Mouse (Mus musculus) lung, postnatal 36 days (tissue): ENCODE results near the gene Slc45a3.

Source experiments
- DNase-seq: peaks from one replicate; pipeline ENCODE4 v3.0.0; 2022; ENCODE audit warnings: mixed read lengths

The Slc45a3 gene

DNA sequence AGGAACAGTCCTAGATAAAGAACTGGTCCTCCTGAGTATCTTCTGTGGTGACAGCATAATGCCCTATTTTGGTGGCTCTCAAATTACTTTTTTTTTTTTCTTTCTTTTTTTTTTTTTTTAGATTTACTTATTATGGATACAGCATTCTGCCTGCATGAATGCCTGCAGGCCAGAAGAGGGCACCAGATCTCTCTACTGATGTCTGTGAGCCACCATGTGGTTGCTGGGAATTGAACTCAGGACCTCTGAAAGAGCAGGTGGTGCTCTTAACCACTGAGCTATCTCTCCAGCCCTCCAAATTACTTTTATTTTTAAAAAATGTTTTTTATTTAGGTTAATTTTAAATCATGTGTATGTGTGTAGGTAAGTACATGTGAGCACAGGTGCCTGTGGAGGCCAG lies 37.7 kb downstream of the Slc45a3 start:
- DNase-seq = peak; percentile 34

DNA sequence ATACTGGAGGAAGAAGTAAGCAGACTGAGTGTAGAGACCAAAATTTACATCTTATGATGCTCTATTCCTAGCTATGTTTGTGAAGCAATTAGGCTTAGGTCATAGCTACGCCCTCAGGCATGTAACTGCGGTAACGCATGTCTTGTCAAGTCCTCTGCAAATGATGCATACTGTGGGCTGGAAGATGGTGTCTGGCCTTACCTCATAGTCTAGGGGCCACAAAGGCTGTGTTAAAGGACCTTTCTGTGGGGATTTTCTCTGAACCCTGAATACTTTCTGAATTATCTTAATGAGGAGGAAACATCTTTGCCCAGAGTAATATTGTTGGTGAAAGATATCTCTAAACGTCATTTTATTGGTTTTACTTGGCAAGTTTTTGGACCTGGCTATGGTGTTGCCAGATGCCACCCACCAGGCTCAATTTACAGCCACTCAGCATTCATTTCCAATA lies 39.1 kb downstream of the Slc45a3 start:
- DNase-seq = no peak

DNA sequence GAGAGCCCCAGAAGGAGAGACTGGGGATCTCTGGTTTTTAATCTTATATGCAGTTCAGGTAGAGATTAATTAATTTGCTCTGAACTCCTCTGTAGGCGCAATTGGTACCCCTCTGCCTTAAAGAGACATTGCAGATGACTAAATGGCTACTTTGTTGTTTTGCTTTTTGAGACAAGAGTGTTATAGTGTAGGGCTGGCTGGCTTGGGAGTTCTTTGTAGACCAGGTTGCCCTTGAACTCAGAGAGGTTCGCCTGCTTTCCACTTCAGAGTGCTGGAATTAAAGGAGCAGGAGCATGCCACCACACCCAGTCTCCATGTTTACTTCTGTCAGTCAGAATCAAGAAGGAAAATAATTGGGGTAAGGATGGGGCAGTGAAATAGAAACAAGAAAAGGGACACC lies 40.3 kb downstream of the Slc45a3 start:
- no peak for DNase-seq

DNA sequence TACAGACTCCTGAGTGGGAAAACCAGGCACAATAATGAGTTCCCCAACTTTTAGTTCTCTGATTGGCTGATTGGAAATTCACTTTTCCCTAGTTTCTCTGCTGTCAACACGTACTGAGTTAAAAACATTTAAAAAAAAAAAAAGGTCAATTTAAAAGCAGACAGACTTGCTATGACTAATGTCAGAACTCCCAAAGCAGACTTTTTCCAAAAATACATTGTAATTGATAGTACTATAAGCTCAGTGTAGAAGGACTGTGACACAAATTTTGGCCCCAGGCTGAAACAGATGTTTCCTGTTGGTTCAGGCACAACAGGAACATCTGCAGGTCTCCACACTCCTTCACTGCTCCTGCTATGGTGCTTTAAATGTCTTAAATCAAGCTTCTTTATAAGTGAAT lies 41.0 kb downstream of the Slc45a3 start:
- DNase-seq = no peak

DNA sequence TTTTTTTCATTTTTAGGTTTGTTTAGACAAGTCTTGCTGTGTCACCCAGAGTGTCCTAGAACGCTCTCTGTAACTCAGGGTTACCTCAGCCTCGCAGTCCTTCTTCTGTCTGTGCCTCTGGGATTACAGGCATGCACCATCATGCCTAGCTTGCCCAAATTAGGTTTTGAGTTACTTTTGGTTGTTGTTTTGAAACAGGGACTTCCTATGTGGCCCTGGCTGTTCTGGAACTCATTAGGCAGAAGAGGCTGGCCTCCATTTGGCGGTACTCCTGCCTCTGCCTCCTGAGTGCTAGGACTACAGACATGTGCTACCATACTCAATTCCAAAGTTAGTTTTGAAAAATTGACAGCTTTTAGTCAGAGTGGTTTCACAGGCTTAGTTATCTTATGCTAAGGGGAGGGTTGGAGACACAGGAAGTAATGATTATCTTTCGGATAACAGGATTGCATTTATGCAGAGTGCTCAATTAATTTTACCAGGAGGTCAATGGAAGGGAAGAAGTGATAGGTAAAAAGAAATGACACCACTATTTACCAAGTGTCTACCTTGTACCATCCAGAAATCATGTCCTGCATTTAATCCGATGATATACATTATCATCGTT lies 41.9 kb downstream of the Slc45a3 start:
- no peak for DNase-seq

DNA sequence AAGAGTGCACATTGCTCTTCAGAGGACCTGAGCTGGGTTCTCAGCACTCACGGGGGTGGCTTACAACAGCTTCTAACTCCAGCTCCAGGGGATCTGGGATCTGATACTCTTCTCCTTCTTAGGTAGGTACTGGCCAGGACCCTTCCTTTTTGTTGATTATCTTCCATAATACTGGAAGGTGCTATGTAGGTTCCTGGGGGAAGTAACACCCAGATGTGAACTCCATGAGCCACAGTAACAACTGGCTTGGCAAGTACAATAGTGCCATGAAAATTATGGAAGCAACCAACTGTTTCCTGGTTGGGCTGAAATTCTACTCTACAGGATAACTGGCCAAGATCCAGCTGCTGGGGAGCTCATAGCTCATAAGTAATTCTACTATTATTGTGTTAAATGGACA lies 42.7 kb downstream of the Slc45a3 start:
- no peak for DNase-seq

DNA sequence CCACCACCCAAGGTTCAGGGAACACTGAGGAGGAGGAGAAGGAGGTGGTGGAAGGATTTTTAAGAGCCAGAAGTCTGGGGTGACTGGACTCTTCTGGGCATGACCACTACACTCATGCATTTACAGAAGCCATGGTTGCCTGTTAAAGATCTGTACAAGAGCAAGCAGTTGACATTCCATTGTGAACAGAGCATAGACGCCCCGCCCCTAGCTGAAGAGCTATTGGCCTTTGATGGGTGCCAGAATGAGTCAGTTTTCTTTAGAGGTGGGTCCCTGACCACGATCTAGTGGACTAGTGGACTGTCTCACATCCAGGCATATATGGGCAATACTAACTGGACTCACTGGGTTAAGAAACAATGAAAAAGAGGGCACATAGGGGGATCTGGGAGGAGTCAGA lies 43.3 kb downstream of the Slc45a3 start:
- DNase-seq = peak; percentile 68

DNA sequence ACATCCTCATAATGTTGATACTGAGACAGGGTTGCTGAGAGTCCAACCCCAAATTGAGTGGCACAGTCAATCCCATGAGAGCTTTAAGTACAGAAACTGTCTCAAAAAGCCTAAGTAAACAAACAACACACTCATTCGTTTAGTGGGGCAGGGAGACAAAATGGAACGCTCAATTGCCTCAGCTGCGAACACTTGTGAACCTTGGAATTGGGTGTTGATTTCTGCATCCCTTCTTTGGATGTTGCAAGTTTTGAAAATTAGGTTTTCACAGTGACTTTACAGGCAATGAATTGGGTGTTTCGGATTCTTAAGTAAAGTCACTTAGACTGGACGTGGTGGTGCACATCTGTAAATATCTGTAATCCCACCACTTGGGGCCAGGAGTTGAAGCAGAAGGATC lies 44.0 kb downstream of the Slc45a3 start:
- peak; percentile 13 for DNase-seq

DNA sequence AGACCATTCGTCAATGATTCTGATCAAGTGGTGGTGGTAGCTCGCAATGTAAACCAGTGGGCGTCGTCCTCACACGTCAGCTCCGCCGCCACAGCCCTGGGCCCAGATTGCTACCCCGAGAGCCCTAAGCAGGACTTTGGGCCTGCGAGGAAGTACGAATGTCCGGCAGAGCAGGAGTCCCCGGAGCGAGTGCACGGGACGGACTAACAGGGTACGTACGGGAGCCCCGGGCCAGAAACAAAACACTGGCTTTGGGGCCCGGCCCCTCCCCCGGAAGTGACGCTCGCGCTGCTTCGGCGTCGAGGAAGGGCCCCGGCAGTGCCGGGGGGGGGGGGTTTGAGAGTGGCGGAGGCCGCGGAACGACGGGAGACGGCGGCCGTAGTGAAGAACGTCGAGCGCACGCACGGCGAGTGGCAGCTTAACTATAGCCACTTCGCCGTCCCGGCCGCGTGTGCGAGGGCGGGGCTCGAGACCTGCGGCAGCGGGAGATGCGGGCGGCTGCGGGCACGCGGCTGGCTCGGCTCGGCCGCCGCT lies 44.6 kb downstream of the Slc45a3 start, which contains the start of gene Elk4:
Gene Elk4, plus strand, starts transcription at position 326 of the 534 bp plus-strand sequence.
- DNase-seq = peak; percentile 96

DNA sequence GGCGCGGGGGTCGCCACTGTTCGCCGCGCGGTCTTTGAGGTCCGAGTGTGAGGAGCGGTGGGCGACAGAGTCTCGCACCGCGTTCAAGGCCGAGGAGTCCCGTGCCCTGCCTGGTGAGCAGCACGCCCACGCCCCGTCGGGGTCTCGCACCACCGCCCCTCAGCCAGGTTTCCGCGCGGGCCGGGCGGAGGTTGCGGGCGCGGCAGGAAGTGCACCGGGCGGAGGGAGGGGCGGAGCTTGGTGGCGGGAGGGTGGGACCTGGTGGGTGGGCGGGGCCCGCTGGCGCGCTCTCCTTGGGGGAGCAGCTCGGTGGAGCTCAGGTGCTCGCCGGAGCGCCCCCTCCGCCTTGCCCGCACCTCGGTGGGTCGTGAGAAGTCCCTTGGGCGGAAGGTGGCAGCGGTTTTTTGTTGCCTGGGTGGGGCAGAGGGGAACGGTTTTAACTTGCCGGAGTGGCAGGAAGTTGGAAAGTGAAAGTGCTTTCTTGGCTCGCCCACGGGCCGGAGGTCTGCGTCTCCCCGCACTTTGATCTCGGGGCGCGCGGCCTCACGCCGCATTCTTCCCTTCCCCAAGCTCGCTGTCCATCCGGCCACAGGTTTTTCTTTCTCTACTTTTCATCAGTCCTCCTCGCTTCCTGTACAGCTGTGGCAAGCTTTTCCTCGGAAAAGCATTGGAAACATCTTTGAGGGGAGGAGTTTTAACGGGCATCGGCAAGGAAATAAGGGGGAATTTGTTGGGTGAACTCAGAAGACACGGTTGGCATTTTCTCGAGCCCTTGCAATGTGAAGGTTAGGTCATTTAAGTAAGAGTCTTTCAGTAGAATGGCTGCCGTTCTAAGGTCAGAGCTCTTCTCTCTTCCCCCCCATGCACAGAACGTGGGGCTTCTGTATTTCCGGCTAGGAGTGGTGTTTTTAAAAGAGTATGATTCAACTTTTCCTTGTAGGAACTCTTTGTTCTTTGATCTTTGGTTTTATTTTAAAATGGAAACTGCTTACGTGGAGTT lies 45.4 kb downstream of the Slc45a3 start:
- peak; percentile 86 for DNase-seq

DNA sequence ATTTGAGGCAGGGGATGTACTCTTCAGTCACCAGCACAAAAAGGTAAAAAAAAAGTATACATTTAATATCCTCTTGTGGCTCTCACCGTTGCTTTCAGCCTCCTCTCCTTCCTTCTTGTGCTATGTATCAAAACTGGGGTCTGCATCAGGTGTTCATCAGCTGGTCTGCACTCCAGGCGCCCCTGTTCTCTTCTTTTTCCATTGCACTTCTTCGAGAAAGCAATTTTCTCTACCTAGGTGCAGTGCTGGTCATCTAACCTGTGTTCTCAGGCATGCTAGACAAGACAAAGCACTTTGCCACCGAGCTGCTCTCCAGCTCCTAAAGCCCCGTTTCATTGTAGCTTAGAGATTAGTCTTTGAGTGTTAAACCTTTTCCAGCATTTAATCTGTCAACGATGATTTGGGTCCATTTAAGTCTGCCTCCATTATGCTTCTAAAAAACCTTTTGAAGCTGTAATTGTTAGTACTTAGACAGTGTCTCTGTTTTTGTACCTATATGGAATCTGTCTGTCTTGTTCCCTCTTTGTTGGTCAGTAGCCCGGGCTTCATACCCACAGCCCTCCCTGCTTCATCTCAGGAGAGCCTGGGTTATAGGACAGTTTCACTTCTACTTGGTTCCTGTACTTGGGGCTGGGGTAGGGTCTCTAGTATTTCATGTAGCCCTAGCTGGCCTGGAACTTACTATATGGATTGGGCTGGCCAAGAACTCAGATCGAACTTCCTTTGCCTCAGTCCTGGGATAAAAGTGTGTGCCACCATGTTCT lies 46.3 kb downstream of the Slc45a3 start:
- DNase-seq = no peak

DNA sequence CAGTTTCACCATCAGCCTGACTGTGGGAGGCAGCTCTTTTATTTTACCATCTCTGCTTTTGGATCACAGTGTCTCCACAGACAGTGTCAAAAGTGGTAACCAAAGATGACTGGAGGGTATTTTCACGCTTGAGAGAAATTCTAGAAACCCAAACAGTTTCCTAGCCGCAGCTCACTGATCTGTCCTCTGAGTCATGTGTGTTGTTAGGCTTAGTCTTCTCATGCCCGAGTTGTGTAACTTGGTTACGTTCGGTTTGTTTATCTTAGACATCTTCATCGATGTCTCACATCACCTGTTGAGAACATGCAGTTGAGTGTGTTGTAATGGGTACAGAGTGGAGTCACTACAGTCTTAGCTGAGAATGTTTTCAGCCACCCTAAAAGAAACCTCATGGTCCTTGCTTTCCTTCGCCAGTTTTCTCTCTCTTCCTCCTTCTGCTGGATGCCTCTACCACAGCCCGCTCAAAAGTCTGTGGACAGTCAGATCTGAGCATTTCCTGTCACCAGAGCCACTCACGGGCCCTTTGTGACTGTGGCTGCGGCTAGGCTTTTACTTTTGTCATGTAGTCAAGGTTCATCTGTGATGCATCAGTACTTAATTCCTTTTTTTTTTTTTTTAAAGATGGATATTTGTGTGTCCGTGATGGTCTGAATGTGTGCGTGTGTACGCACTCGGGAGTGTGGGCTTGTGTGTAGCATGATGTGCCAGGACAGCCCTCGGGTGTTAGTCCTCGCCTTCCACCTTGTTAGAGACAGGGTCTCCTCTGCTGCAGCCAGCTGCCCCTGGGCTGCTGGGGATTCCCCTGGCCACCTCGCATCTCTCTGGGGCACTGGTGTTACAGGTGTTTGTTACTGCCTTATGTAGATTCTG lies 48.1 kb downstream of the Slc45a3 start:
- peak; percentile 51 for DNase-seq

DNA sequence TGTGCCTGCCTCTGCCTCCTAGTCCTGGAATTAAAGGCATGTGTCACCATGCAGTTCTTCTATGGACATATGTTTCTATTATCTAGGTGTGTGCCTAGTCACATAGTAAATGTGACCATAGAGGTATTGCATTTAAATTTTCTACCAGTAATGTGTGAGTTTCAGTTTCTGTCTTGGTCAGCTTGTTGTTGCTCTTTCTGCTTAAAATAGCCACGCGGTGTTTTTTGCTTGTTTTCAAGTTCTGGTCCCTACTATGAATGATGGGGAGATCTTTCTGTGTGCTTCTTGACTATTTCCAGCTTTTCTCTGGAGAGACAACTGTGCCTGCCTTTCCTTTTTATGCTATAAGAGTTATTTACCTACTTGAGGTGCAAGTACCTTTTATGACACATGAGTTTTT lies 49.0 kb downstream of the Slc45a3 start:
- no peak for DNase-seq

DNA sequence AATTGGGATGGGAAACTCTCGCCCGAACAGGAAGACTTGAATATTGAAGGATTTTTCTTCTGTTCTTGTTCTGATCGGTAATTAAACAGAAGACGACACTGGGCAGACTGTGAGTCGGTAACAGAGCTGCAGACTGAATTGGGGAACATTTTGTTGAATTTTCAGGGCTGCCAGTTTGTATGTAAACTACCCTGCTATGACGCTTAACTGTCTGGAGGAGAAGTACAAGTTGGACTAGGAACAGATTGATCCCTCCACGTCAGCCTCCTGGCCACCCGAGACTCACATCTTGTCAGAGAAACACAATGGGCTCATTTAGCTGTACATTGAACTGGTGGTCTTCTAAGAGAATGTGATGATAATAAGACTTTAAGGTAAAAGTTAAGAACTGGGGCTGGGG lies 50.1 kb downstream of the Slc45a3 start:
- DNase-seq = no peak

DNA sequence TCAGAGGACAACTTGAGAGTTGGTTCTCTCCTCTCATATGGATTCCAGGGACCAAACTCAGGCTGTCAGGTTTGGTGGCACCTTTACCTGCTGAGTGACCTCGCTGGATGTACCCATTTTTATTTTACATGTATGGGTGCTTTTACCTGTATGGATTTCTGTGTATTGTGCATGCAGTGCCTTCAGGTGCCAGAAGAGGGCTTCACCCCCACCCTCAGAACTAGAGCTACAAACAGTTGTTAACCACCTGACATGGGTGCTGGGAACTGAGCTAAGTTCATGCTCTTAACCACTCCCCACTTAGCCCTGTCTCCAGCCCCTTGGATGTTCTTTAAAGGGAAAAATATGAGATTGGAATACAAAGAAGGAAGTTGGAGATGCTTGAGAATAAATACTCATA lies 52.0 kb downstream of the Slc45a3 start:
- DNase-seq = no peak

DNA sequence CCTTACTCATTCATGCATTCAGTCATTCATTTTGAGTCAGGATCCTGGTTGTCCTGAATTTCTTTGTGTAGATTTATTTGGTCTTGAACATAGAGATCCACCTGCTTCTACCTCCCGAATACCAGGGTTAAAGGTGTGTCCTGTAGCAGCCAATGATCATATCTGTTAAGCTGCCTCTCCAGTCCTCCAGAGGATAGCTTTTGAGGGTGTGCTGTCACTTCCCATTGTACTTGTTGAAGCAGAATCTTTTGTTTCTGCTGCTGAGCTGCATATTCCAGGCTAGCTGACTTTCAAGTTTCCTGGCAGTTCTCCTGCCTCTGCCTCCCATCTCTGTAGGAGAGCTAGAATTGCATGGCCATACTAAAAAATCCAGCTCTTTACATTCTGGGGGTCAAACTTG lies 53.9 kb downstream of the Slc45a3 start:
- no peak for DNase-seq

DNA sequence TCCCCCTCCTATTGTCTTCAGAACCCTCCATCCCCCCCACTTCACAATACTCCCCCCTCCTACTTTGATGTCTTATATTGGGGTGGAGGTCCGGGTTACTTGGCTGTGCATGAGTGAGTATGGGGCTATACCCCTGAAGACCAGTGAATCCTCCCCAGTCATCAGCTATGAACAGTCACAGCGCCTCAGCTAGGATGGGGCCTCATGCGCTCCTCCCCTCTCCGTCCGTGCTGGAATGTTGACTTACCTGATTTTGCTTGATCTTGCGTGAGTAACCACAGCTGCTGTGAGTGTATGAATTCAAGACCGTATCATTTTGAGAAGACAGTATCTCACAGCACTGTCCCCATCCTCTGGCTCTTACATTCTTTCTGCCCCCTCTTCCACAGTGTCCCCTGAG lies 57.1 kb downstream of the Slc45a3 start:
- no peak for DNase-seq

DNA sequence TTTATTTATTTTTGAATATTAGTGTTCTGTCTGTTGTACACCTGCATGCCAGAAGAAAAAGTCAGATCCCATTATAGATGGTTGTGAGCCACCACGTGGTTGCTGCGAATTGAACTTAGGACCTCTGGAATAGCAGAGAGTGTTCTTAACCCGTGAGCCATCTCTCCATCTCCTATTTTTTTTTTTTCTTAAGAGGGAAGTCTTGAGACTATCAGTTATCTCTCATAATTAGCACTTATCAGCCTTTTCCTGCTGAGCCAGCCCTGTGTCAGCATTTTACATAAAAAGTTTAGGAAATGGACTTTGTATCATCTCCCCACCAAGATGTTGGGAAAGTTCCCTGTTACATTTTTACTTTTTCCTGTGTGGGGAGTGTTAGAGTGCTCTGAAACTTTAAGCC lies 59.3 kb downstream of the Slc45a3 start:
- DNase-seq = no peak

DNA sequence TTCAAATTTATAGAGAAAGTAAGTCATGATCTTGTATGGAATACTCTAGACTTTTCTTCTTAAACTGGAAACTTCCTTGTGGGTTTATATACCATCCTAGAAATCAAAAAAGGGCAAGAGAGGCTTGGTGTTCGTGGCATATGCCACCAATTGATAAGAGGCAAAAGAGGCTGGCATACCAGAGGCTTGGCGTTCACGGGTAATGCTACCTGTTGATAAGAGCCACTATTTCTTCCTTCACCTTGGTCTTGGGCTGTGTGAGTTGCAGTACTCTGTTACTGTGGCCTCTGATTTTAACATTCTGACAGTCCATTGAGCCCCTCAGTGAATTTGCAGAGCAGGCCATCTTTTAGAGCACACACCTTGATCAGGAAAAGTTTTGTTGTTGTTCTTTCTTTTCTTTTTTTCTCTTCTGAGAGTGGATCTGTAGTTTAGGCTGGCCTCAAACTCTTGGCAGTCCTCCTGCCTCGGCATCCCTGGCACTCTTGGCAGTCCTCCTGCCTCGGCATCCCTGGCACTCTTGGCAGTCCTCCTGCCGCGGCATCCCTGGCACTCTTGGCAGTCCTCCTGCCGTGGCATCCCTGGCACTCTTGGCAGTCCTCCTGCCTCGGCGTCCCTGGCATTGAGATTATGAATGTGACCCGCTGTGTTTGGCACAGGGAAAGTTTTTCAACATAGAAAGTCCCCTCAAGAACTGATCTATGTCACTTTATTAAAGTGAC lies 64.3 kb downstream of the Slc45a3 start:
- no peak for DNase-seq

DNA sequence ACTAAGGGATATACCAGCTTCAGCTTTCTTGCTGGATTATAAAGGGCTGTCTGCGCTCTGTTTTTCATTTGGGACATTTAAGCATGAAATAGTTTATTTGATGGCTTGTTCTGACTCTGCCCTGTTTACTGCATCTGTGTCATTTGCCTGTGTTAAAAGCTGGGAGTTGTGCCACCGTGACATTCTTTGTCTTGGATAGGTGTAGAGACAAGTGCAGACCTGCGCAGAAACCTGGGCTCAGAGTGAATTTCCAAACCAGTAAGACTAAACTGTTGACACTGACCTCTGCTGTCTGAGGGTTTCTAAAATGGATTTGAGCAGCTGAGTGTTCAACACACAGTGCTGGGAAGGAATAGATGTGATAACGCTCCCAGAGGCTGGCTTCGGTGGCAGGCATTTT lies 65.2 kb downstream of the Slc45a3 start:
- no peak for DNase-seq

DNA sequence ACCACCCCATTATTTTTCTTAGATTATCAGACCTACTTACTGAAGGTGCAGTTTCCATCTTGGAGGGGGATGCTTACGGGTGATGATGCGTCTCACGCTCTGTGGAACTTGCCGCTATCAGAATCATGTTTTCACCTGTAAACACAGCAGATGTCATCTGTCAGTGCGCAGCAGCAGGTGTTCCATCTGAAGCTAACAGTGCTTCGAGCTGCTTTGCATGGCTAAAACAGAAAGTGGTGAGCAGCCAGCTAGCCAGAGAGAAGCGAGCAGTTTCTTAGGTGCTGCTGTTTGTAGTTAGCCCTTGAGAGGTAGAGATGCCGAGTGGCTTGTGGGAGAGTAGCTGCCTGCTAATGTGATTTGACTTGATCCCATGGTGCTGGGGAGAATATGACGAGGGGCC lies 65.6 kb downstream of the Slc45a3 start:
- DNase-seq = no peak
